Mouse (Mus musculus) ES-E14 (cell line): ENCODE results near the gene Pum1.

ENCODE experiments used
- CHD2 ChIP-seq: IDR thresholded peaks from 2 replicates; pipeline ENCODE4 v1.6.1; 2014; ENCODE audit warnings: mild to moderate bottlenecking, low read depth, low read length, inconsistent platforms
- HCFC1 ChIP-seq: IDR thresholded peaks from 2 replicates; pipeline ENCODE4 v1.6.1; 2012; ENCODE audit warnings: low read length, inconsistent platforms, borderline replicate concordance; ENCODE audit not compliant: insufficient read depth
- MAFK ChIP-seq: IDR thresholded peaks from 2 replicates; pipeline ENCODE4 v1.6.1; 2014; ENCODE audit warnings: mild to moderate bottlenecking, low read depth, low read length, inconsistent platforms; ENCODE audit not compliant: insufficient read depth
- ZNF384 ChIP-seq: IDR thresholded peaks from 2 replicates; pipeline ENCODE4 v1.6.1; 2012; ENCODE audit warnings: low read depth, low read length, inconsistent platforms

DNA sequence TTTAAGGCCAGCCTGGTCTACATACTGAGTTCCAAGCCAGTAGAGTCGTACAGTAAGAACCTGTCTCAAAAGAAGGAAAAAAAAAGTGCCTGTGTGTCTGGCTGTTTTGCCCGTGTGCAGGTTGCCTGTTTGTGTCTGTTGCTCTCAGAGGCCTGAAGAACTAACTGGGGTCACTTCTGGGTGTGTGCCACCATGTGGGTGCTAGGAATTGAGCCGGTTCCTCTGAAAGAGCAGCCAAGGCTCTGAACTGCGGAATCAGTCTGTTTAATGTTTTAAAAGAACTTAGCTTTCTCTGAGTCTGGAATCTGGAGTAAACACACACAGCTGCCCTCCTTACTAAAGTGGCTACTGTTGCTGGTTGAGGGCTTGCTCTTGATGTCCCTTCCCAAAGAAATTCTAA, 11.8 kb upstream of the Pum1 start:
- TF ChIP-seq ZNF384: 0 out of 2 replicates have a peak, but pooled peaks have one; percentile 1
- TF ChIP-seq MAFK: no peak
- no peak for TF ChIP-seq CHD2
- no peak for TF ChIP-seq HCFC1
